Mouse (Mus musculus): ENCODE measurements around the gene Grb7.
A peak's percentile ranks its signal among the peaks of the same experiment; 100 is the strongest.

The Grb7 gene

GRCm38 (mm10) chr11:98446562-98447474, 624 bp downstream of the Grb7 start:
- DNase-seq = peak; percentile 51

- DNase-seq = no peak
Measured at GRCm38 (mm10) chr11:98447475-98447834, 1.3 kb downstream of the Grb7 start.

GRCm38 (mm10) chr11:98448191-98448790, 2.1 kb downstream of the Grb7 start:
- DNase-seq = no peak

- DNase-seq = no peak
Measured at GRCm38 (mm10) chr11:98449419-98449818, 3.2 kb downstream of the Grb7 start.

- no peak for DNase-seq
Measured at GRCm38 (mm10) chr11:98449921-98450771, 4.0 kb downstream of the Grb7 start.

GRCm38 (mm10) chr11:98455484-98455883, 9.3 kb downstream of the Grb7 start:
- no peak for DNase-seq

GRCm38 (mm10) chr11:98456545-98456944, 10.4 kb downstream of the Grb7 start:
- no peak for DNase-seq

- DNase-seq = no peak
Measured at GRCm38 (mm10) chr11:98456945-98457344, 10.8 kb downstream of the Grb7 start.

- DNase-seq = peak; percentile 89
Measured at GRCm38 (mm10) chr11:98457367-98458120, 11.3 kb downstream of the Grb7 start.

GRCm38 (mm10) chr11:98458121-98458990, 12.2 kb downstream of the Grb7 start:
- DNase-seq = no peak

- DNase-seq = no peak
Measured at GRCm38 (mm10) chr11:98459071-98459741, 13.0 kb downstream of the Grb7 start.

- no peak for DNase-seq
Measured at GRCm38 (mm10) chr11:98459860-98460259, 13.7 kb downstream of the Grb7 start.

- no peak for DNase-seq
Measured at GRCm38 (mm10) chr11:98461109-98461720, 15.0 kb downstream of the Grb7 start.

- DNase-seq = no peak
Measured at GRCm38 (mm10) chr11:98462255-98462654, 16.1 kb downstream of the Grb7 start.

- no peak for DNase-seq
Measured at GRCm38 (mm10) chr11:98463911-98464310, 17.7 kb downstream of the Grb7 start.

- DNase-seq = no peak
Measured at GRCm38 (mm10) chr11:98464516-98464915, 18.3 kb downstream of the Grb7 start.

GRCm38 (mm10) chr11:98469761-98470714, 23.8 kb downstream of the Grb7 start:
- no peak for DNase-seq

GRCm38 (mm10) chr11:98470795-98471194, 24.6 kb downstream of the Grb7 start:
- DNase-seq = no peak

- no peak for DNase-seq
Measured at GRCm38 (mm10) chr11:98472696-98473095, 26.5 kb downstream of the Grb7 start.
